Mouse (Mus musculus) lung, embryonic 14.5 days (tissue): Measurements from ENCODE around the gene Tcp10a. TPM values are rescaled to one million over a fixed set of nuclear protein-coding genes. Genes with fewer than 3 reads are reported as not detected.
"Not testable (repeated sequence)": the region's sequence is repeated elsewhere in the genome, so short reads cannot be mapped to it uniquely, and the experiment has no call there.

Experiments
- ATAC-seq: fragments of 200-750 bp; cut with Nextera tagmentation; 2 replicates; pipeline ENCODE4 v1.8.0; 2017; ENCODE audit warnings: mild to moderate bottlenecking, moderate TSS enrichment, moderate library complexity; ENCODE audit not compliant: insufficient read depth
- DNase-seq: peaks from one replicate; pipeline ENCODE4 v3.0.0-alpha.2; 2015
- H3K27ac ChIP-seq: fragments of 300-500 bp; sonication (generic); 2 replicates; pipeline ENCODE4 v1.5.1; 2014; ENCODE audit warnings: low read depth, mild to moderate bottlenecking, moderate library complexity
- H3K27me3 ChIP-seq: fragments of 300-500 bp; sonication (generic); 2 replicates; pipeline ENCODE4 v1.6.1; 2014; ENCODE audit warnings: low read length, control low read depth; ENCODE audit not compliant: insufficient read depth
- H3K36me3 ChIP-seq: fragments of 300-500 bp; sonication (generic); 2 replicates; pipeline ENCODE4 v1.6.1; 2014; ENCODE audit warnings: control low read depth; ENCODE audit not compliant: insufficient read depth
- H3K4me1 ChIP-seq: fragments of 300-500 bp; sonication (generic); 2 replicates; pipeline ENCODE4 v1.6.1; 2014; ENCODE audit warnings: antibody characterized with exemption, control low read depth; ENCODE audit not compliant: insufficient read depth
- H3K4me2 ChIP-seq: fragments of 300-500 bp; sonication (generic); 2 replicates; pipeline ENCODE4 v1.6.1; 2014; ENCODE audit warnings: mild to moderate bottlenecking
- H3K4me3 ChIP-seq: fragments of 300-500 bp; sonication (generic); 2 replicates; pipeline ENCODE4 v1.5.1; 2014; ENCODE audit warnings: low read depth, low read length
- H3K9ac ChIP-seq: fragments of 300-500 bp; sonication (generic); 2 replicates; pipeline ENCODE4 v1.6.1; 2014
- H3K9me3 ChIP-seq: fragments of 300-500 bp; sonication (generic); 2 replicates; pipeline ENCODE4 v1.6.1; 2016; ENCODE audit warnings: low read depth, low read length, control low read depth
- WGBS: fragments of 180-500 bp; shearing (Covaris S2); extraction: QIAGEN DNeasy Blood & Tissue Kit; methylation state at CpG from one replicate; pipeline ENCODE4 v1.1.7; 2014; 5-methylcytosine and 5-hydroxymethylcytosine counted together
- polyA plus RNA-seq: library from polyadenylated mRNA; unstranded; fragments of >200 nt; fragmentation: Nextera tagmentation; extraction: Ambion mirVana; gene quantifications from 2 replicates; pipeline ENCODE4 v1.2.1, GENCODE M21; 2014

Gene Tcp10a
- polyA plus RNA-seq, 1 experiment from 2014 or later = not detected

DNA sequence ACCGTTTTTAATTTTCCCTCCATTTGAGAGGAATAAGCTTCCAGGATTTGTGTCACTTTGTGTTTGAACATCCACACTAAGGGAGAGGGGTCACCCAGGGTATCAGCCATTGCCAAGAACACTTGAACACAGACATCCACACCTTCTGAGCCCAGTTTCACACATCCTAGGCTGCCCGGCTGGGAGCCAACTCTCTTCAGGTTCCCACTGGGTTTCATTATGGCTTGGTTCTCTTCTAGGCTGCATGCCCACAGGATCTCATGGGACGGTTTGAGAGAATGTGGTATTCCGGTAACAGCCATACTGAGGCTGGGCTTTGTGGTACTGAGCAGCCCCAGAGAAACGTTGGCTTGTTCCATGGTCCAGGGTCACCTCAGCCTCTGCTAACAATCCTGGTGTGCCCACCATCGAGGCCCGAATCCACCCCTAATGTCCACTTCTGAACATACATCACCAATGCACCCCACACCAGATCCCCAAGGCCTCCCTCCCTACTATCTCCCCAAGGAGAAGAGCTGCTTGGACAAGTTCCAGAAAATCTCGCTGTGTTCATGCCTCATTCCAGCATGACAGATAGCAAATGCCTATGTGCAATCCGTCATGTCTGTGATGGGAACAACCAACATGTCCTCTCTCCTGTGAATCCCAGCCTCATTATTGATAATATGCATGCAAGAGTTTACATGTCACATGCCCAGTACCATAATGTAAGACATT, 36.5 kb downstream of the Tcp10a start:
- not testable (repeated sequence) for H3K4me2 ChIP-seq, H3K4me3 ChIP-seq, H3K9me3 ChIP-seq, H3K27me3 ChIP-seq, H3K36me3 ChIP-seq, H3K27ac ChIP-seq, DNase-seq, H3K9ac ChIP-seq, ATAC-seq, H3K4me1 ChIP-seq
- WGBS = 72% methylated on average over 8 of the region's 9 CpGs

DNA sequence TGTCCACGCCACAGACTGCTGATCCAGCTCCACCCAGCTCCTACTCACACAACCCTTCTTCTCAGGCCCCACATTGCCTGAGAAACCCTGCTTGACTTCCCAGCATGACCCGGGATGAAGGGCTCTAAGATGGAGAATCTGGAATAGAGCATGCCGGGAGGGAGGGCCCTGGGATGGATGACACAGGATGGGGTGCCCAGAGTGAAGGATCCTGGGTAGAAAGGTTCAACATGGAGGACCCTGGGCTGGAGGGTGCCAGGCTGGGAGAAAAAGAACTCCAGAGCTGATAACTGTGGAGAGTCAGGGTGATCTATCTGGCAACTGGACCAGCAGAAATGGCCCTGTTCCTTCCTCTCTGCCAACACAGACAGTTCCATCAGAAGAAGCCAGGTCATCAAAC, 41.2 kb downstream of the Tcp10a start:
- not testable (repeated sequence) for H3K36me3 ChIP-seq, H3K4me1 ChIP-seq, H3K4me3 ChIP-seq, H3K9ac ChIP-seq, H3K27ac ChIP-seq, ATAC-seq, H3K9me3 ChIP-seq, H3K4me2 ChIP-seq, H3K27me3 ChIP-seq, DNase-seq
- WGBS = no CpG with 5 or more reads among the region's 3 CpGs

DNA sequence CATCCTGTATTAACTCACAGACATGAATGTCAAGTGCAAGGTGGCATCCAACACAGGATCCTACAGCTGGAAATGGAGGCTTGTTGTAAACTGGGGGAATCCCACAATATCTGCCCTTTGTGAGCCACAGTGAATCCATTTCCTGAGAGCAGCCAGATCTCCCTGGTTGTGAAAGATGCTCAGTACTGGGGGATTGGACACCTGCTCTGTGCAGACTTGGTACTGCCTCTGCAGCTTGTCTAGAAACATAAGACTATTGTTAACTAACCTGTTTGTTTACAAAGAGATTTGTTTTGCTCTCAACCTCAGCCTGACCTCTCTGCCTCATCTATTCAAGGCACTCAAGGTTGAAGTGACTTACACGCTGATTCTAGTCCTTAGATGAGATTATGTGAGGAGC, 41.8 kb downstream of the Tcp10a start:
- H3K4me3 ChIP-seq, H3K4me1 ChIP-seq, H3K9ac ChIP-seq, H3K36me3 ChIP-seq, ATAC-seq, H3K27ac ChIP-seq, H3K9me3 ChIP-seq, H3K27me3 ChIP-seq, H3K4me2 ChIP-seq, DNase-seq: not testable (repeated sequence)
- no CpG with 5 or more reads among the region's 1 CpGs for WGBS

DNA sequence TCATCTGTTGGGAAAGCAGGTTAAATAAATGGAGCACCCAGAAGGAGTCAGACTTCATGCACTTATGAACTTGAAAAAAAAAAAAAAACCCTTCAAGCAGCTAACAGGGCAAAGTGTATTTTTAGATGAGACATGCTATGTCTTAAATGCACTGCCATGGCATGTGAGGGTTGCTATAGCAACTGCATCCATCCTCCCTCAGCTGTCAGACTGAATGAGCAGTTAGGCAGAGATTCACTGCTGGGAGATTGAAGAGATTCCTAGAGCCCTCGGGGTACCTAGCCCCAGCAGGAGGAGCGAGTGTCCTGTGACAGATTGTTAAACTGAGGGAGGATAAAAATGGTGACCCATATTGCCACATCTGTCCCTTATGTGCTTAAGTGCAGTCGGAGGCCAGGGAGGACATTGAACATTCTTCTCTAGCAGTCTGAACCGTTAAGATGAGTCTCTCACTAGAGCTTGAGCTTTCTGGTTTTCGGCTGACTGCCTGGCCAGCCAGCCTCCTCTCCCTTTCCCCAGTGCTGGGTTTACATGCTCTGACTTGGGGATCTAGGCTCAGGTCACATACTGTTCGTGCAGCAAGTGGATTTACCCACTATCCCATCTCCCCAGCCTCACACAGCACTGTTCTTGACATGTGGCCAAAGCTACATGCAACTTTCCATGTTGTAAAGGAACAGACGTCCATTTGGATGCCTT, 42.4 kb downstream of the Tcp10a start:
- H3K4me2 ChIP-seq, H3K27ac ChIP-seq, H3K27me3 ChIP-seq, H3K4me3 ChIP-seq, ATAC-seq, H3K9ac ChIP-seq, H3K9me3 ChIP-seq, H3K36me3 ChIP-seq, DNase-seq, H3K4me1 ChIP-seq: not testable (repeated sequence)
- WGBS = 42% methylated on average over 4 of the region's 7 CpGs

DNA sequence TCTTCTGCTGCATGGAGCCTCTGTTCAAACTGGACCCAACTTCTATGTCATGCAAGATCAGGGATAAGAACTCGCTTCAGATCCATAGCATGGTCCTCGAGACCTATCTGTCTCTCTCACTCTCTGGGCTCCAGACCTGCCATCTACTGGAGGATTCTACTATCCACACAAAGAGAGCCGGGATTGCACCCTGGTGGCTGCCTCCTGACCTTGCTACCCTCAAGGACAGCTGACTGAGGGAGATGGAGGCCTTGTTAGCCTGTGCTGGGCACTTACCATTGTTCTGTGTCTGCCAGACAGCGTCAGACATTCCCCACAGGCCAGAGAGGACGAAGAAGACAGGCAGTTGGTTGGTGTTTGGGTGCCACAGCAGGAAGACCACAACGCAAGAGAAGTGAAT, 45.0 kb downstream of the Tcp10a start:
- 65% methylated on average over 5 of the region's 6 CpGs for WGBS
- H3K27me3 ChIP-seq, H3K4me1 ChIP-seq, H3K36me3 ChIP-seq, DNase-seq, H3K4me3 ChIP-seq, ATAC-seq, H3K9me3 ChIP-seq, H3K4me2 ChIP-seq, H3K27ac ChIP-seq, H3K9ac ChIP-seq: not testable (repeated sequence)

DNA sequence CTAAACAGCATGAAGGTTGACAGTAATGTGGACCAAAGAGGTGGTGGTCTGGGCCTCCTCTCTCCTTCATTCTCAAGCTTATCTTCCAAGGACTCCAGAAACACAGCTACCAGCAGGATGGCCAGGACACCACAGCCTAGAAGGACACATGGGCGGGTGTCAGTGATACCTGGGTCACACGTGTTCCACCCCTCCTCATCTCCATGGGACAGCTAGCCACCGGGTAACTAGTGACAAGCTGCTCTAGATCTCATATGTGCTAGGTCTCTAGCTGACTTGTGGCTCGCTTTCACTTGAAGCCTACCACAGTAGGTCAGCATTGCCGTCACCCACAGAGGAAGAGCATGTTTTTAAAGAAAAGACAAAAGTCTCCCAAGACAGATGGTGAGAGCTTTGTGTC, 47.4 kb downstream of the Tcp10a start, which contains the start of gene Gm49630:
Gene Gm49630, minus strand, starts transcription at position 101 of the 400 bp plus-strand sequence.
- WGBS = 79% methylated on average over 2 of the region's 5 CpGs
- not testable (repeated sequence) for H3K4me1 ChIP-seq, ATAC-seq, H3K9me3 ChIP-seq, DNase-seq, H3K4me3 ChIP-seq, H3K27ac ChIP-seq, H3K4me2 ChIP-seq, H3K36me3 ChIP-seq, H3K9ac ChIP-seq, H3K27me3 ChIP-seq

DNA sequence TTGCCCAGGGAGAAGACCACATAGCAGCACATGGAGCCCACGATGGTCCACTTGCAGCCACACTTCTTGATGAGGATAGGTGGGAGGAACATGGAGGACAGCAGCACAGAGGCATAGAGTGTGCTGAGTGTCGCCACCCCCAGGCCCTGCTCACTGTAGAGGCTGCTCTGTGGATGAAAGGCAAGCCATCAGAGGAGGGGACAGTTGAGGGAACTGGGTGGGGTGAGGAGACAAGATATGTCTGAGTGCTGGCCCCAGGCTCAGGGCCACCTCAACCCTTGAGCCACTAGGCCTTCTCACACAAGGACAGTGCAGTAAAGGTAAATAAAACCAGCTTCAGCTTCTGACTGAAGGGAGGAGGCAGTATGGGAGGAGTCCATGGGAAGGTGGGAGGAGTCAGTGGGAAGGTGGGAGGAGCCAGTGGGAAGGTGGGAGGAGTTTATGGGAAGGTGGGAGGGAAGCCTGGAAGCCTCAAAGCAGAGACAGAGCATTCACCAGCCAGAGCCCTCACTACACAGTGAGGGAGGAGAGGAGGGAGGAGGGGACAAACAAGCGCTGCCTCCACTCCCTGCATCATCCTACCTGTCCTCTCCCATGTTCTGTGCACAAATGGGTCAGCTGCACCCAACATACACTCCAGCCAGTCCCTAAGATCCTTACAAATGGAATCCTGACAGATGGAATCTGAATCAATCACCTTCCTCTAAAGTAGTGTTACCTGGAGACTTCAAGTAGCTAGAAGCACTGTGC, 52.7 kb downstream of the Tcp10a start:
- H3K27ac ChIP-seq, H3K4me2 ChIP-seq: not testable (repeated sequence)

DNA sequence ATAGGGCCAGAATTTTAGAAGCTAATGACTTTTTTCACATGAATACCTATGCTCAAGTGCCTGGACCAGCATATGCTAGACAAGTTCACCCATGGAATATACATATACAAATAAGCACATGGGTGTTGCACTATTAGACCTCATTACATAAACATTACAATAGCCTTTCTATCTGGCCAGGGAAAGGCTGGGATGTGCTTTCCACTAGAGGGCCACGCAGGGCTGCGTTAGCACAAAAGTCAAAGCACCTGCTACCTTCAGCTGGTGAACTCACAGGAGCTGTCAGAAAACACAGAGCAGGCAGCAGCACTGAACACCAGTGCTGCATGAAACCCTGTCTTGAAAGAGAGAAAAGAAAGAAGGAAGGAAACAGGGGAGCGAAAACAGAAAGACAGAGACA, 53.5 kb downstream of the Tcp10a start:
- H3K9me3 ChIP-seq, ATAC-seq: not testable (repeated sequence)
- 17% methylated on average over 2 of the region's 3 CpGs for WGBS

More for the DNA sequence above, 52.7 kb downstream of the Tcp10a start:
- not testable (repeated sequence) for H3K4me1 ChIP-seq, H3K9ac ChIP-seq, ATAC-seq, H3K4me3 ChIP-seq, H3K36me3 ChIP-seq, DNase-seq, H3K9me3 ChIP-seq, H3K27me3 ChIP-seq
- 88% methylated on average over 1 of the region's 3 CpGs for WGBS

DNA sequence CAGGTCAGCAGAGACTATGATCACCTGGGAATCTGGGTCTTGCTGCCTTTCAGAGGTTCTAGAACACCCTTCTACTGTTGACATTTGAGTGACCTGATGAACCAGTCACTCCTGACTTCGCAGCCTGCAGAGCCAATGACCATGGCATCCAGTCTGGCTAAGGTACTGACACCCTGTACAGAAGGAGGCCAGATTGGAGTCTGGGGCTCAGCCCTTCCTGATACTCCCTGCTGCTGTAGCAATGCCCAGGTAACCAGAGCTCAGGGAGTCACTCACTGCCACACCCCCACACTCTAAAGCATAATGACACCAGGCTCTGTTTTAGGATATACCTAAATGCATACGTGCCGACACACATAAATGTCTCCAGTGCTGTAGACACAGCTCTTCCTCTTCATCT, 58.3 kb downstream of the Tcp10a start:
- DNase-seq, H3K9me3 ChIP-seq, H3K9ac ChIP-seq, H3K27me3 ChIP-seq, H3K4me2 ChIP-seq, H3K4me1 ChIP-seq, H3K27ac ChIP-seq, H3K4me3 ChIP-seq, ATAC-seq, H3K36me3 ChIP-seq: not testable (repeated sequence)
- 86% methylated on average over 1 of the region's 3 CpGs for WGBS

More for the DNA sequence above, 53.5 kb downstream of the Tcp10a start:
- not testable (repeated sequence) for H3K4me1 ChIP-seq, DNase-seq, H3K9ac ChIP-seq, H3K27me3 ChIP-seq, H3K4me2 ChIP-seq, H3K27ac ChIP-seq, H3K36me3 ChIP-seq, H3K4me3 ChIP-seq
